Mouse (Mus musculus): ENCODE measurements around the gene Pif1. TPM values are rescaled to one million over a fixed set of nuclear protein-coding genes. Genes with fewer than 3 reads are reported as not detected.

Gene Pif1
- 14.7 and 15.8 TPM in 2 replicates for polyA plus RNA-seq (2016; fragmentation: Nextera tagmentation; extraction: Ambion mirVana)

GRCm38 (mm10) chr9:65586406-65587269 is at the start of gene Pif1:
Gene Pif1, plus strand, starts transcription at chr9:65587160.
- H3K4me1 ChIP-seq: peaks cover 28% of the 10 kb centered on the region
- no peaks in the 10 kb centered on the region for H3K9me3 ChIP-seq
- H3K4me2 ChIP-seq (replicated peaks): peak within 1 kb of the TSS; percentile 100
- H3K36me3 ChIP-seq: peaks cover 10% of the 10 kb centered on the region
- ATAC-seq (ENCODE audit: low FRiP score, low read depth): peak; percentile 66
- peak within 1 kb of the TSS; percentile 60 for H3K4me3 ChIP-seq
- H3K9ac ChIP-seq: peak within 1 kb of the TSS; percentile 72
- 11% methylated on average over 28 of the region's 28 CpGs for WGBS
- H3K27ac ChIP-seq: no peak within 1 kb of the TSS
- no peaks in the 10 kb centered on the region for H3K27me3 ChIP-seq (replicated peaks)

- WGBS: 87% methylated on average over 8 of the region's 8 CpGs
Observed at GRCm38 (mm10) chr9:65537901-65538630, 48.9 kb upstream of the Pif1 start.

DNA sequence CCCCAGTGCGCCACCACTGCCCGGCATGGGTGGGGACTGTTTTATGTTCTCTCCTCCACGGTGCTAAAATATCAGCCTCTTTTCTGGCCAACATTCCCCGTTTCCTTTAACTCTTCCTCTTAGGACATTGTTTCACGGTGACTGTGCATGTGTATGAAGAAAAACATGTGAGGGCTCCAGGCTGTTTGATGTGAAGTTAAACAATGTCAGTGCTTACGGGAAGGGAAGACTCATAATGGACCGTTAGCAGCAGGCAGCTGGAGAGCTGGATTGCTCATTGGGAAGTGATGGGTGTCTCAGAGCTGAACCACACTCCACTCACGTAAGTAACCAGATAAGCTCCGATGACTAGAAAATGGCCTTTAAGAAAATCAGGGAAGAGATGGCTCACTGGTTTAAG is 47.3 kb upstream of the Pif1 start:
- Histone ChIP-seq H3K4me1 (no peaks in the 10 kb centered on the region), H3K4me2 (replicated peaks) (no peak overlapping the region), H3K9ac (no peak overlapping the region), H3K27ac (no peak overlapping the region), H3K9me3 (no peaks in the 10 kb centered on the region), H3K36me3 (no peaks in the 10 kb centered on the region), H3K4me3 (no peak overlapping the region), H3K27me3 (replicated peaks) (no peaks in the 10 kb centered on the region)
- WGBS: 84% methylated on average over 9 of the region's 9 CpGs
- ATAC-seq (ENCODE audit: low FRiP score, low read depth): no peak

More at GRCm38 (mm10) chr9:65537901-65538630, 48.9 kb upstream of the Pif1 start:
- Histone ChIP-seq H3K9me3 (peaks cover 4% of the 10 kb centered on the region; the same call in 1 of the 2 replicates), H3K36me3 (no peaks in the 10 kb centered on the region), H3K4me3 (no peak overlapping the region), H3K27me3 (replicated peaks) (no peaks in the 10 kb centered on the region), H3K27ac (no peak overlapping the region), H3K4me2 (replicated peaks) (no peak overlapping the region), H3K4me1 (no peaks in the 10 kb centered on the region), H3K9ac (no peak overlapping the region)
- ATAC-seq (ENCODE audit: low FRiP score, low read depth): no peak

- Histone ChIP-seq H3K27ac (no peak overlapping the region), H3K9ac (no peak overlapping the region), H3K4me2 (replicated peaks) (no peak overlapping the region), H3K36me3 (no peaks in the 10 kb centered on the region), H3K4me1 (0 out of 2 replicates have a peak, but pooled peaks cover 5% of the 10 kb centered on the region), H3K27me3 (replicated peaks) (no peaks in the 10 kb centered on the region), H3K4me3 (no peak overlapping the region), H3K9me3 (no peaks in the 10 kb centered on the region)
- no peak for ATAC-seq (ENCODE audit: low FRiP score, low read depth)
- 71% methylated on average over 13 of the region's 13 CpGs for WGBS
Observed at GRCm38 (mm10) chr9:65541126-65542068, 45.6 kb upstream of the Pif1 start.

GRCm38 (mm10) chr9:65542111-65542524 is 44.8 kb upstream of the Pif1 start:
- Histone ChIP-seq H3K36me3 (no peaks in the 10 kb centered on the region), H3K27me3 (replicated peaks) (no peaks in the 10 kb centered on the region), H3K27ac (no peak overlapping the region), H3K9ac (no peak overlapping the region), H3K9me3 (no peaks in the 10 kb centered on the region), H3K4me3 (no peak overlapping the region), H3K4me1 (0 out of 2 replicates have a peak, but pooled peaks cover 5% of the 10 kb centered on the region), H3K4me2 (replicated peaks) (no peak overlapping the region)
- no peak for ATAC-seq (ENCODE audit: low FRiP score, low read depth)
- whole genome bisulfite sequencing: 88% methylated on average over 7 of the region's 7 CpGs

- Histone ChIP-seq H3K4me1 (peaks cover 25% of the 10 kb centered on the region), H3K4me3 (no peak overlapping the region)
Observed at GRCm38 (mm10) chr9:65545635-65546412, 41.1 kb upstream of the Pif1 start.

DNA sequence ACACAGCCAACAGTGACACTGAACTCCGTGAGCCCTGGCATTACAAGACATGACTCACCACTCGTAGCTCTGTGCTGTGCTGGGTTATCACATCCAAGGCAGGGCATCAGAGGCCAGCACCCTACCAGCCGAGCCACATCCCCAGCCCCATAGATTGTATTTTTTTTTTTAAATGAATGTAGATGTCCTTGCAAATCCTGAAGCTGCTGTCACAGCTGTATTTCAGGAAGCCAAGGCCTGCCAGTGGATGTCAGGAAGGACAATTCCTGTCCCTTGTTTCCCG is 40.6 kb upstream of the Pif1 start:
- H3K36me3 ChIP-seq: no peaks in the 10 kb centered on the region
- H3K27ac ChIP-seq: no peak overlapping the region
- peaks cover 30% of the 10 kb centered on the region for H3K4me1 ChIP-seq
- H3K4me2 ChIP-seq (replicated peaks): no peak overlapping the region
- no peaks in the 10 kb centered on the region for H3K27me3 ChIP-seq (replicated peaks)
- H3K9me3 ChIP-seq: no peaks in the 10 kb centered on the region
- no peak overlapping the region for H3K9ac ChIP-seq
- H3K4me3 ChIP-seq: no peak overlapping the region
- ATAC-seq (ENCODE audit: low FRiP score, low read depth): no peak
- 68% methylated on average over 4 of the region's 4 CpGs for WGBS

More at GRCm38 (mm10) chr9:65545635-65546412, 41.1 kb upstream of the Pif1 start:
- no peaks in the 10 kb centered on the region for H3K9me3 ChIP-seq
- no peak overlapping the region for H3K27ac ChIP-seq
- ATAC-seq (ENCODE audit: low FRiP score, low read depth): no peak
- WGBS: 73% methylated on average over 10 of the region's 10 CpGs
- no peak overlapping the region for H3K4me2 ChIP-seq (replicated peaks)
- H3K36me3 ChIP-seq: no peaks in the 10 kb centered on the region
- no peak overlapping the region for H3K9ac ChIP-seq
- H3K27me3 ChIP-seq (replicated peaks): no peaks in the 10 kb centered on the region

DNA sequence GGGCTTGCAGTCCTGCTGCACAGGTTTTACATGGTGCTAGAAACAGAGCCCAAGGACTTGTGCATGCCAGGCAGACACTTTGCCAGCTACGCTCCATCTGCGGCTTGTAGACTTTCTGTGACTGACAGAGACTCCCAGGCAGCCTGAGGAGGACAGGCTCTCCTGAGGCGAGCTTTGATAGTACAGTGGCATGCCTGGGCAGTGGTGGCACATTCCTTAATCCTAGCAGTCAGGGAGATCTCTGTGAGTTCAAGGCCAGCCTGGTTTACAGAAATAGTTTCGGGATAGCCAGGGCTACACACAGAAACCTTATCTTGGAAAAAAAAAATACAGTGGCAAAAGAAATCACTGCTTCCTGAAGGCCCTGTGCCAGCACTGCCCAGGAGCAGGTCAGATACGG is 39.8 kb upstream of the Pif1 start:
- Histone ChIP-seq H3K36me3 (no peaks in the 10 kb centered on the region), H3K9me3 (no peaks in the 10 kb centered on the region), H3K27me3 (replicated peaks) (no peaks in the 10 kb centered on the region), H3K9ac (no peak overlapping the region), H3K4me1 (peaks cover 33% of the 10 kb centered on the region), H3K27ac (no peak overlapping the region), H3K4me3 (no peak overlapping the region), H3K4me2 (replicated peaks) (no peak overlapping the region)
- 88% methylated on average over 5 of the region's 5 CpGs for WGBS
- ATAC-seq (ENCODE audit: low FRiP score, low read depth): no peak

- Histone ChIP-seq H3K4me2 (replicated peaks) (no peak overlapping the region), H3K9me3 (no peaks in the 10 kb centered on the region), H3K4me1 (peaks cover 33% of the 10 kb centered on the region), H3K27me3 (replicated peaks) (no peaks in the 10 kb centered on the region), H3K27ac (no peak overlapping the region), H3K36me3 (no peaks in the 10 kb centered on the region), H3K4me3 (no peak overlapping the region), H3K9ac (0 out of 2 replicates have a peak overlapping the region, but pooled peaks have one; percentile 3)
- no peak for ATAC-seq (ENCODE audit: low FRiP score, low read depth)
- 78% methylated on average over 4 of the region's 4 CpGs for WGBS
Observed at GRCm38 (mm10) chr9:65547844-65548243, 39.1 kb upstream of the Pif1 start.

- no peak overlapping the region for H3K9ac ChIP-seq
- H3K4me2 ChIP-seq (replicated peaks): no peak overlapping the region
- no peaks in the 10 kb centered on the region for H3K27me3 ChIP-seq (replicated peaks)
- H3K36me3 ChIP-seq: no peaks in the 10 kb centered on the region
- H3K27ac ChIP-seq: no peak overlapping the region
- WGBS: 53% methylated on average over 8 of the region's 8 CpGs
- H3K4me1 ChIP-seq: peaks cover 33% of the 10 kb centered on the region
- H3K9me3 ChIP-seq: no peaks in the 10 kb centered on the region
- ATAC-seq (ENCODE audit: low FRiP score, low read depth): no peak; the same call in 1 of the 2 replicates
- H3K4me3 ChIP-seq: no peak overlapping the region
Observed at GRCm38 (mm10) chr9:65548311-65548710, 38.6 kb upstream of the Pif1 start.

DNA sequence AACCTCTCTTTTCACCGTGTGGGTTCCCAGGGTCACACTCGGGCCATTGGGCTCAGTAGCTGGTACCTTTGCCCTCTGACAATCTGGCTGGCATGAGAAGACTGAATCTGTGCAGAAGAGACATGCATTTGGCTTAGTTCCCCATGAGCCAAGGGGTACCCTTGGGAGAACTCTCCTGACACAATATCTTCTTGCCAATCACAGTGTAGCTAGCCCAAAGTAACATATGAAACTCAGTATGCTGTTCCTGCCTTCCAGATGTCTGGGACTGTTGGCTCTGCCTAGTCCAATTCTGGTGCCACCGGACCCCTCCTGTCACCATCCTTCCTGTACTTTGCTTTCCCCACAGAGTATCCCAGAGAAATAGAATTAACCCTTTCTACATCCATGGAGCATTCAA is 37.8 kb upstream of the Pif1 start:
- no peak overlapping the region for H3K9ac ChIP-seq
- H3K9me3 ChIP-seq: no peaks in the 10 kb centered on the region
- ATAC-seq (ENCODE audit: low FRiP score, low read depth): no peak
- peaks cover 33% of the 10 kb centered on the region for H3K4me1 ChIP-seq
- no peak overlapping the region for H3K27ac ChIP-seq
- H3K4me2 ChIP-seq (replicated peaks): no peak overlapping the region
- H3K4me3 ChIP-seq: no peak overlapping the region
- H3K36me3 ChIP-seq: no peaks in the 10 kb centered on the region
- H3K27me3 ChIP-seq (replicated peaks): no peaks in the 10 kb centered on the region
- WGBS: 82% methylated on average over 3 of the region's 3 CpGs

Data from neural tube, embryonic 12.5 days (tissue).